Mouse (Mus musculus): ENCODE measurements around the gene Cpa1.

DNA sequence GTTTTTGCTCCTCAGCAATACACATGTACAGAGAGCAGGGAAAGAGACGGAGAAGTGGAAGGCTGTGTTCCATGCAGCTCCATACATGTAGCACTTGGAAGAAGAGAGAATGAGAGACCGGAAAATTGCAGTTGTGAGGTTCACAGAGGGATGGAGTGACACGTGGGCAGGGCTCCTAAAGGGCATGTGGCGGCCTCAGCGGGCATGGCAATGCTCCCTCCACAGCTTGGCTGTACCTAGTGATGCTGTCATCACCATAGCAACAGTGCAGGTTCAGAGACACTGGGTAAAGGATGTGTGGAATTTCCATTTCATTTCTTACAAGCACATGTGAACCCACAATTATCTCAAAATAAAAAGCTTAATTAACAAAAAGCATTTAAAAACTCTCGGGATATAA, 39.5 kb downstream of the Cpa1 start:
- no peak for TF ChIP-seq POLR2A (IDR thresholded peaks at IDR 0.05; ENCODE audit: insufficient read depth, low read depth, low read length)
- no peak for TF ChIP-seq EP300 (IDR thresholded peaks at IDR 0.05; ENCODE audit: insufficient read depth, low read depth, low read length)
